Mouse (Mus musculus) layer of hippocampus, adult 8-10 months (tissue): ENCODE data around the gene Atp10b. TPM values are rescaled to one million over a fixed set of nuclear protein-coding genes. Genes with fewer than 3 reads are reported as not detected.
A peak's percentile ranks its signal among the peaks of the same experiment; 100 is the strongest.
"Not testable (repeated sequence)": the region's sequence is repeated elsewhere in the genome, so short reads cannot be mapped to it uniquely, and the experiment has no call there.

Experiments used
- DNase-seq, 2 experiments: peaks; one replicate each; pipeline ENCODE4 v3.0.0; 2022; ENCODE audit warnings: low spot score in 2 of 2
- total RNA-seq, 4 experiments: library from RNA; stranded (reverse); gene quantifications; 2 replicates each; pipeline ENCODE4 v1.2.4; 2022

The Atp10b gene
- total RNA-seq: 1 to 10 TPM; 1.5 to 1.8 (median 1.7) TPM

- no peak for DNase-seq
These were observed at the start of gene Atp10b for GRCm38 (mm10) chr11:43149577-43149976. Atp10b (plus strand) TSS chr11:43149877.

GRCm38 (mm10) chr11:43101357-43101756 lies 48.3 kb upstream of the Atp10b start:
- no peak for DNase-seq

- no peak for DNase-seq
These were observed 23.7 kb upstream of the Atp10b start for GRCm38 (mm10) chr11:43125908-43126477.

- not testable (repeated sequence) for DNase-seq
These were observed 23.1 kb upstream of the Atp10b start for GRCm38 (mm10) chr11:43126573-43126972.

- peak; percentile 18 to 33 for DNase-seq
These were observed 8.4 kb upstream of the Atp10b start for GRCm38 (mm10) chr11:43141296-43141695.

GRCm38 (mm10) chr11:43142811-43143210 lies 6.9 kb upstream of the Atp10b start:
- no peak for DNase-seq

- no peak for DNase-seq
These were observed 5.5 kb upstream of the Atp10b start for GRCm38 (mm10) chr11:43144178-43144577.

GRCm38 (mm10) chr11:43144882-43145281 lies 4.8 kb upstream of the Atp10b start:
- not testable (repeated sequence) for DNase-seq

GRCm38 (mm10) chr11:43147380-43147779 lies 2.3 kb upstream of the Atp10b start:
- DNase-seq: peak; percentile 21 to 22

GRCm38 (mm10) chr11:43148341-43148740 lies 1.3 kb upstream of the Atp10b start:
- no peak for DNase-seq

GRCm38 (mm10) chr11:43155004-43155403 lies 5.3 kb downstream of the Atp10b start:
- DNase-seq: no peak

- DNase-seq: no peak
These were observed 5.7 kb downstream of the Atp10b start for GRCm38 (mm10) chr11:43155417-43155816.

- no peak for DNase-seq
These were observed 9.1 kb downstream of the Atp10b start for GRCm38 (mm10) chr11:43158814-43159213.

GRCm38 (mm10) chr11:43160188-43160942 lies 10.7 kb downstream of the Atp10b start:
- no peak for DNase-seq

- no peak for DNase-seq
These were observed 20.9 kb downstream of the Atp10b start for GRCm38 (mm10) chr11:43170601-43171000.

- DNase-seq: no peak
These were observed 24.9 kb downstream of the Atp10b start for GRCm38 (mm10) chr11:43174359-43175116.

GRCm38 (mm10) chr11:43182401-43182800 lies 32.7 kb downstream of the Atp10b start:
- DNase-seq: no peak

- DNase-seq: no peak
These were observed 33.1 kb downstream of the Atp10b start for GRCm38 (mm10) chr11:43182816-43183215.

- no peak for DNase-seq
These were observed 33.8 kb downstream of the Atp10b start for GRCm38 (mm10) chr11:43183457-43183856.

- no peak for DNase-seq
These were observed 36.6 kb downstream of the Atp10b start for GRCm38 (mm10) chr11:43186291-43186690.

- DNase-seq: no peak
These were observed 40.3 kb downstream of the Atp10b start for GRCm38 (mm10) chr11:43189817-43190593.
